Mouse (Mus musculus): ENCODE data around the gene Tmem116. TPM values are rescaled to one million over a fixed set of nuclear protein-coding genes. Genes with fewer than 3 reads are reported as not detected.

Gene Tmem116
- 0.36 and 1.7 TPM in 2 replicates for polyA plus RNA-seq (2012; ENCODE audit: low replicate concordance)

GRCm38 (mm10) chr5:121451644-121452025 lies at the start of gene Tmem116:
Gene Tmem116, plus strand, starts transcription at chr5:121451893.

GRCm38 (mm10) chr5:121452026-121452869 lies 555 bp downstream of the Tmem116 start, which contains the start of gene Erp29:
Gene Erp29, minus strand, starts transcription at chr5:121452506.

GRCm38 (mm10) chr5:121503231-121503630 lies 51.5 kb downstream of the Tmem116 start, which contains the start of gene Adam1b:
Gene Adam1b, minus strand, starts transcription at chr5:121503435.

GRCm38 (mm10) chr5:121544910-121545792 lies 93.5 kb downstream of the Tmem116 start, which contains the start of the genes Adam1a and Gm42878:
Gene Adam1a, minus strand, starts transcription at chr5:121545482.
Gene Gm42878, minus strand, starts transcription at chr5:121545482.

GRCm38 (mm10) chr5:121545793-121546529 lies 94.3 kb downstream of the Tmem116 start, which contains the start of gene Mapkapk5:
Gene Mapkapk5, minus strand, starts transcription at chr5:121545905.

Other genes with a start within 250 kb of the Tmem116 start
- gene Rpl6, start 247.4 kb upstream of the Tmem116 start, polyA plus RNA-seq (2012; ENCODE audit: low replicate concordance): 94.2 and 490 TPM in 2 replicates
- 11.5 and 21.8 TPM in 2 replicates for gene Hectd4, start 231.7 kb upstream of the Tmem116 start, polyA plus RNA-seq (2012; ENCODE audit: low replicate concordance)
- gene Trafd1, start 66.3 kb upstream of the Tmem116 start, polyA plus RNA-seq (2012; ENCODE audit: low replicate concordance): 36.8 and 57.1 TPM in 2 replicates
- 1.6 and 3.6 TPM in 2 replicates for gene Naa25, start 54.0 kb upstream of the Tmem116 start, polyA plus RNA-seq (2012; ENCODE audit: low replicate concordance)
- gene Erp29, start 613 bp downstream of the Tmem116 start, polyA plus RNA-seq (2012; ENCODE audit: low replicate concordance): 193 and 340 TPM in 2 replicates
- gene Adam1b, start 51.5 kb downstream of the Tmem116 start, polyA plus RNA-seq (2012; ENCODE audit: low replicate concordance): not detected in 2 replicates
- gene Adam1a, start 93.6 kb downstream of the Tmem116 start, polyA plus RNA-seq (2012; ENCODE audit: low replicate concordance): 0.22 and 0.35 TPM in 2 replicates
- gene Gm42878, start 93.6 kb downstream of the Tmem116 start, polyA plus RNA-seq (2012; ENCODE audit: low replicate concordance): 0.12 TPM in 1 of 2 replicates, not detected in the other
- 16.9 and 51.0 TPM in 2 replicates for gene Mapkapk5, start 94.0 kb downstream of the Tmem116 start, polyA plus RNA-seq (2012; ENCODE audit: low replicate concordance)
- gene Aldh2, start 141.9 kb downstream of the Tmem116 start, polyA plus RNA-seq (2012; ENCODE audit: low replicate concordance): 363 and 626 TPM in 2 replicates
- 2.0 and 4.2 TPM in 2 replicates for gene Acad12, start 167.0 kb downstream of the Tmem116 start, polyA plus RNA-seq (2012; ENCODE audit: low replicate concordance)
- gene Acad10, start 208.6 kb downstream of the Tmem116 start, polyA plus RNA-seq (2012; ENCODE audit: low replicate concordance): 3.6 and 4.8 TPM in 2 replicates
- 14.4 and 16.1 TPM in 2 replicates for gene Brap, start 208.7 kb downstream of the Tmem116 start, polyA plus RNA-seq (2012; ENCODE audit: low replicate concordance)